Mouse (Mus musculus): Measurements from ENCODE around the gene Gpr31b.
"Not testable (repeated sequence)": the region's sequence is repeated elsewhere in the genome, so short reads cannot be mapped to it uniquely, and the experiment has no call there.

The Gpr31b gene

DNA sequence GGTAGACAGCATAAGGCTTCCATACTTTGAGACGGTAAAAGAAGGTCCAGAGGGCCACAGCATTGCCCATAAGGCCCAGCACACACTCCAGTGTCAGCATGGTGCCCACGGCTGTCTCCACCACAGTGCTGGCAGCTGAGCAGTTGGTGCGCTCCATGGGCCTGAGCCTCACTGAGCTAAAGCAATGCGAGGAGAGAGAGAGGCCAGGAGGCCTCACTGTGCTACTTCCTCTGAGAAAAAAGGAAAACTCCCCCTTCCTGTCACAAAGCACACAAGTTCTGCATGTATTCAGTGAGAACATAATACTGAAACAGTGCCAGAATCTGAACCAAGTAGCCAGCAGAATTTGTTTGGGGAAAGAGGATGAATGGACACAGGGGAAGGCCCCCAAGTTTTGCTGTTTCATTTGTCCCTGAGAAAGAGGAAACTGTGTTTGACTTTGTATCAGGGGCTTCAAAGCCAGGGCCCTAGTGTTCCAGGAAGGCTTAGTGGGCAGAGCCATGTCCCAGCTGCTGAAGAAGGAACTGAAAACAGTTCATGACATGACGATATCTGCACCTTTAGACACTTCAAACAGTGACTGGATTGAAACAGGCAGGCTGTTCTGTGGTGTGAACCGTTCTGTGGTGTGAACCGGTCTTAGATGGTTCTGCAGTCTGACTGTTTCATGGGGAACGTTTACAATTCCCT lies at the start of gene Gpr31b:
Gpr31b (minus strand) TSS at position 173 of the 690 bp plus-strand sequence.
- DNase-seq, result not testable (repeated sequence)

DNA sequence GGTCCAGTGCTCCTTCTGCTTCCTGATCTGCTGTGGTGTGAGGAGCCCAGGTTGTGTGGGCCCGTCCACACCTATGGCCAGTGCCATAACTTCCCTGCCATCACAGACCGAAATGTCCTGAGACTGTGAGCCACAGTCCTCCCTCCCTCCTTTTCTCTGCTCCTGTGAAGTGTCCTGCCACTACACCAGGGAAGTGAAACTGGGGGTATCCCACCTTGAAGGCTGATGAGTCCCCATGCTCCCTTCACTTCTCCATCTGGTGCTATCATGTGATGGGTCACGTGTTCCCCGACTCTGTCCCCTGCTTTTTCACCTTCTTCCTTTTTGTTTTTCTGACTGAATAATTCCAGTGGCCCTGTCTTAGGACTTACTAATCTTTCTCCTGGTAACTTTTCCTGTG lies 40.9 kb upstream of the Gpr31b start:
- not testable (repeated sequence) for DNase-seq

DNA sequence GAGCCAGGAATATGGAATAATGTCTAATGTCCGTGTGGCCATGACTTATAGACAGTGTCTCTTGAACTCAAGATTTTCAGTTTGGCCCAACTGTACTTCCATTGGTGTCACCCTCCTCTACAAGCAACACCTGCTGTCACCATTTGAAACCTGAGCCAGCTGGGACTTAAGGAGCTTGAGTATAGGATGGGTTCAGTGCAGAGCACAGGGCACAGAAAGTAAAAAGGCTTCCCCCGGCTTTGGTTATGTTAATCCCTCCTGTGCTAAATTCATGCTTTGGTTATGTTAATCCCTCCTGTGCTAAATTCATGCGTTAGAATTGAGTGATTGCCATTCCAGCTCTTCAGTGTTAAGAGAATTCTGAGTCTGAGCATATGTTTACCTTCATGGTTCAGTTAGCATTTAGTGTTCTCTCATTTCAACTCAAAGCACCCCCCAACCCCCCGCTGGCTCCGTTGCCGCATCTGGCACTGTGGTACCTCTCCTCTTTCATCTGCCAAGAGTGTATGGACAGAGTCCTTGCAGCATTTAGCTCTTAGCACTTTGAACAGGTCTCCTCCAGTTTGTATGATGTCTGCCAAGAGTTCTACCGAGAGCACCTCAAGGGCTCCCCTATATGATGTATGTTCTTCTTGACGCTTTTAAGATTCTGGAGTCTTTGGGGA lies 40.1 kb upstream of the Gpr31b start:
- not testable (repeated sequence) for DNase-seq

DNA sequence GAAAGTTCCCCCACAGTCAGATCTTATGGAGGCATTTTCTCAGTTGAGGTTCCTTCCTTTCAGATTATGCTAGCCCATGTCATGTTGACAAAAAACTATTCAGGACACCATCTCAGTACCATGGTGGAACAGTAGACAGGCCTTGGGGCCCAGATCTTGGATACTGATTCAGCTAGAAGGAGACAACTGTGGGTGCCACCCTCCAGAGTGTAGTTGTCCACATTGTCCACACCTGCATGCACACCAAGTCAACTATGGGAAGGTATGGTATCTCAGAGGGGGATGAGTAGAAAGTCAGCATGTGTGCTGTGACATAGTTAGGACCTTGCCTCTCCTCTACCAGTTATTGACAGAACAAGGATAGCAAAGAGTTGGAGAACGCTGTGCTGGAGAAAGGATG lies 39.4 kb upstream of the Gpr31b start:
- not testable (repeated sequence) for DNase-seq

DNA sequence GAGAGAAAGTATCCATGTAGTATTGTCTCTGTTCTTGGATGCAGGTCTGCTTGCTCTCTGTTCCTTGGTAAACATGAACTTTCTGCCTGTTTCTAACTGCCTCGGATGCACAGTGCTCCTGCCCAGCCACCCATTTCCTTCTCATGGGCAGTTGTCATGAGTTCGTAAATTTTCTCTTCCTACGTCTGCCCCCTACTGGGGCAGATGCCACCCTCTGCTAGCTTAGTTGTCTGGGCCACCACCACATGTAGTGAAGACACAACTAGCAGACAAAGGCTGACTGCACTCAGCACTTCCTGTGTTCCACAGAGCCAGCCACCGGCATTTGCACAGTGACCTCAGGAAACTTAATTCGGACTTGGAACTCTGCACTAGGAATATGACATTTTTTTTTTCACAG lies 17.1 kb upstream of the Gpr31b start:
- DNase-seq, result not testable (repeated sequence)

DNA sequence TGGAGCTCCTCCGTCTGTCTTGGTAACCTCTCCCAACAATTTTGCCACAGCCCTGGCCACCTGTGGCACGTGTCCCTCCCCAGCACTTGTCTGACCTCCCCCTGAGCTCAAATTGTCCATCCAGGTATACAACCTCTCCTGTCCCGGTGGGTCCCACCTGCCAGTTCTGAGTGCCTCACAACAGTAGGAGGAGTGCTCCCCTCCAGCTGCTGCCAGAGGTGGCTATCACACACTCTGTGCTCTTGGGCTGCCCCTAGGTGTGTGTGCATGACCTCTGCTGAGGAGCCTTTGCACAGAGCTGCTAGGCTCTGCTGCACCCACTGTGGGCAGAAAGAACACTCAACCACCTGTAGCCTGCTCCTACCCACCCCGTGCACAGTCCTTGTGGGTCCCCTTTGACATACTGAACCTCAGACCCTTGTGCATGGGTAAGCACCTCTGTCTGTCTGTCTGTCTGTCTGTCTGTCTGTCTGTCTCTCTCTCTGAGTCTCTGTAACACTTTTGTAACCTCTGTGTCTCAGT lies 15.8 kb upstream of the Gpr31b start:
- DNase-seq, result not testable (repeated sequence)

DNA sequence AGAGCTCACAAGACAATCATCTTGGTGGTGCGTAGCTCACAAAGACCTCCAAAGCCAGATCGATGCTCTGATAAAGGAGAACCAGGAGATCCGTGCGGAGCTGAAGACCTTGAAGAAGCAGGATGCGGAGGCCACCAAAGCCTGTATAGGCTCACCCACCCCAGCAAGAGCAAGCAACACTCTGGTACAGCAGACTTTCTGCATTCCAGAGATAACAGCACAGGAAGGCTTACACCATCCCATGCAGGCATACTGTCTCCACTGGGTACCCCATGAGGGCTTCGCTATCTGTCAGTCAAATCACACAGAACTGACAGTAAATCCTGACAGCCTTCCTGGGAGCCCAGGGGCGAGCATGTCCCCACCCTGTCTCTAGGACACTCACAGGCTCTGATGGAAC lies 10.8 kb upstream of the Gpr31b start:
- not testable (repeated sequence) for DNase-seq

DNA sequence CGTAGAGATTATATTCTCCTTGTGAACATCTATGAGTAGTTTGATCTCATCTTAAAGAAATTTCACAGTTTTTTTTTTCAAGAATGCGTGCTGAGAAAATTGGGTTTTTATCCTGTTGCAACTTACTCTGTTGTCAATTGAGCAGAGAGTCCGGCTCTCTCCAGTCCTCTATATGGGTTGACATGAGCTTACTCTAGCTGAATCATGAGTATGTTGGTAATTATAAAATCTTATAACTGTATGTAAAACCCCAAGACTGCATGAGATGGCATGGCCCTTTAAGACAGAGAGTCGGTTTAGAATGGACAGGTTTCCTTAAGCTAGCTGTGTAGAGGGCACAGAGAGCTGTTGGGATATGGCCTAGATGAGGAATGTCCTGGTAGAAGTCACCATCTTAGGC lies 8.7 kb upstream of the Gpr31b start, which contains the start of gene Tcp10b:
Tcp10b (plus strand) TSS at position 301 of the 400 bp plus-strand sequence.
- not testable (repeated sequence) for DNase-seq

DNA sequence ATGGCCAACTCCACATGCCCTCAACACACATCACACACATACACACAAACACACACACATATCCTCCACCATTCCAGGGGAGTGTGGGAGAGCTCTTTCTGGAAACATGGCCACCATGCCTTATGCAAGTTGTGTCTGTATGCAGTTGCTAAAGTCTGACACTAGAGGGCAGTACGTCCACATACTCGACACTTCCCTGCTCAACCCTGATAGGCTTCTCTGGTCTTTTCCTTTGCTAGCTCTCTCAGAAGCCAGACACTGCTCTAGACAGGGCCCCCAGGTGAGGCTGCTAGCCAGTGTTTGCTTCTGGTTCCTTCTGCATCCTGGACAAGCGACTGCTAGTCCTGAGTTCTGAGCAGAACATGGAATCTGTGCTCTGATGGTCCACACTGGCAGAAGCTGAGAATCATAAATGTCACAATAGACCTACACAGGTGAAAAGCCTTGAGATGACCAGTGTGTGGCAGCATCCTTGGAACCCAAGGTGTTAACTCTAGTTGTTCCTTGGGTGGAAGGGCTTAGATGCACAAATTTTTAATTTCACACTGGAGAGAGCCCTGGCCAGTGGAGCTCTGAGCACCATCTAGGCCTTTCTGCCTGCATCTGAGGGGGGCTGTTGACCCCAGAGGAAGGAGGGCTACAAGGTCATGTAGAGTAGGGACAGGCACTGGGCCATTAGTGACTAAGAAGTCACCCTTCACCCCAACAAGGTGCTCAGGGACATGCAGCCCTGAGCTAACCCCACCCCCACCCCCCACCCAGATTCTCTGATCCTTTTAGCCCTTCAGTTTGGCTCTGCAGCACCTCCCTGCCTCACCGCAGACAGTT lies 8.0 kb downstream of the Gpr31b start:
- peak; percentile 56 for DNase-seq

DNA sequence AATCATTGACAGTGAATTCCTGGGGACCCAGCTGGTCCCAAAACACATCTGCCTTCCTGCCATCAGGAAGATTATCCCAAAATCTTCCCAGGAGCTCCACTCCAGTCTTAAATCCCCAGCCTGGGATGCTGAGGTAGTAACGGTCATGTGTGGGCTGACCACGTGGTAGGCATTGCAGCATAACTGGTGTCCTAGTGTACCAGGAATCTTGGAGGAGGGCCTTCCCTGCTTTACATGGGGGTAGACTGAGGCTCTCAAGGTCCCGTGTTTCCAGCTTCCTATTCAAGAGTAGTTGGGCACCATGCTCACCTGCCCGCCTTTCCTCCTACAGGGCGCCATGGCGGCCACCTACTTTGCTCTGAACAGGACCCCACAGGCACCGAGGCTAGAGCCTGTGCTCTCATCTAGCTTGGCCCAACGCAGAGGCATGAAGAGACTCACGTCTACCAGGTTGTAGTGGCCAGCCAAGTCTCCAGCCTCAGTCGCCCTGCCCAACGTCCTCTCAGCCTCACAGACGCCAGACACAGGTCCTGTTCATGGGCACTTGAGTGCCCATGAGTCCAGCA lies 15.4 kb downstream of the Gpr31b start:
- not testable (repeated sequence) for DNase-seq

DNA sequence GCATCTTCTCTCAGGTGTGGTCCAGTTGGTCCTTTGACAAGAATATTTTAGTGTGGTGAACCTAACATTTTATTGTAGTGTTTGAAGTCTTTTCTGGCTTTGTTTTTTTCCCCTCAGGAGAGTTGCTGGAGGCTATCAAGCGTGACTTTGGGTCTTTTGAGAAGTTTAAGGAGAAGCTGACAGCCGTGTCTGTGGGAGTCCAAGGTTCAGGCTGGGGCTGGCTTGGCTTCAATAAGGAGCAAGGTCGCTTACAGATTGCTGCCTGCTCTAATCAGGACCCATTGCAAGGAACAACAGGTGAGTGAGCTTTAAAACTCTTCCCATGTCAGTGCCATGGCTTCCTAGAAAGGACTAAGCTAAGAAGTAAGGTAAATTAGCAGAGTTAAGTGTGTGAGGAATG lies 38.8 kb downstream of the Gpr31b start:
- DNase-seq, result no peak

DNA sequence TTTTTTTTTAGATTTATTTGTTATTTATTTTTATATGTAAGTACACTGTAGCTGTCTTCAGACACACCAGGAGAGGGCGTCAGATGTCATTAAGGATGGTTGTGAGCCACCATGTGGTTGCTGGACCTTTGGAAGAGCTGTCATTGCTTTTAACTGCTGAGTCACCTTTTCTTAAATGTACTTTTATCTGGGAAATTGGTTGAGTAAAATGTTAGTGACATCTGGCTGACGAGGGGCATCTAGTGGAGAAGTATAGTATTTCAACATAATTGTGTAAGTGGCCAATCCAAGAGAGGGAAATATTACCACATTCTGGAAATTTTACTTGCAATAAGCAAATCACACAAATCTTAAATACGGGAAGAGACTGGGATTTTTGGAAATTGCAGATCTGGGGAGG lies 42.2 kb downstream of the Gpr31b start:
- peak; percentile 58 for DNase-seq

DNA sequence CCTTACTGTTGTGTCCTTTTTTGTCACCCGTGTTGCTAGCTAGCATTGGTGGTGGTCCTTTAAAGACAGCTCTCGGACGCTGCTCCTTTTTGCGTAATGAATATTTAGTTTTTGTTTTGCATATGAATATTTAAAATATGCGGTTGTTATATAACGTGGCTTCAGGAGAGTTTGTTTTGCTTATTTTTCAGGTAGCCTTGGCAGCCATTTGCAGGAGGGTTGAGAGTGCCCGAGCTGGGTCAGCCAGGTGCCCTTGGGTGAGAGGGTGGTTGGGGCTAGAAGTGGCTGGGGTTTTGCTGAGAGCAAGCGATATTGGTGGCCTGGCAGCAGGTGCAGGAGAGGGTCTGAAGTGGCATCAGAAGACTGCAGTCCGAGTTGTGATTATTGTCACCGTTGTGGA lies 43.6 kb downstream of the Gpr31b start:
- peak; percentile 17 for DNase-seq

DNA sequence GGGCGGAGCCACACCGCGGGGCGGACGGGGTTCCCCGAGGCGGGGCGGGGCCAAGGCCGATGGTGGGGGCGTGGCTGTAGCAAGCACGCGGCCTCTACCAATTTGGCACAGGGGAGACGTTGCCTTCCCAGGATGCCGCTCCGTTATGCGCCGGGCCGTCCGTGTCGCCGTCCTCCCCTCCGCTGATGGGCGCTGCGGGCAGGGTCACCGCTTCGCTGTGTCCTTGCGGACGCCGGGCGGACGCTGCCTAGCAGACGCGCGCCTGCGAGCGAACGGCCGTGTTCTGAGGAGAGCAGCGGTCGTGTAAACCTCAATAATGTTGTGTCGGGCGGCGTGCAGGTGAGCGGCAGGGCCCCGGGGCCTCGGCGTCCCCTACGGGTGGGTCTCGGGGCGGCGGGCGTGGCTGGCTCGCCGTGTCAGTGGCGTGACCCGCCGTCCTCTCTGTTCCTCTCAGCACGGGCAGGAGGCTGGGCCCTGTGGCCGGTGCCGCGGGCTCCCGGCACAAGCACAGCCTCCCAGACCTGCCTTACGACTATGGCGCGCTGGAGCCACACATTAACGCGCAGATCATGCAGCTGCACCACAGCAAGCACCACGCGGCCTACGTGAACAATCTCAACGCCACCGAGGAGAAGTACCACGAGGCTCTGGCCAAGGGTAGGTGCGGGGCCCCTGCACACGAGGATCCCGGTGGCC lies 44.2 kb downstream of the Gpr31b start:
- peak; percentile 99 for DNase-seq

DNA sequence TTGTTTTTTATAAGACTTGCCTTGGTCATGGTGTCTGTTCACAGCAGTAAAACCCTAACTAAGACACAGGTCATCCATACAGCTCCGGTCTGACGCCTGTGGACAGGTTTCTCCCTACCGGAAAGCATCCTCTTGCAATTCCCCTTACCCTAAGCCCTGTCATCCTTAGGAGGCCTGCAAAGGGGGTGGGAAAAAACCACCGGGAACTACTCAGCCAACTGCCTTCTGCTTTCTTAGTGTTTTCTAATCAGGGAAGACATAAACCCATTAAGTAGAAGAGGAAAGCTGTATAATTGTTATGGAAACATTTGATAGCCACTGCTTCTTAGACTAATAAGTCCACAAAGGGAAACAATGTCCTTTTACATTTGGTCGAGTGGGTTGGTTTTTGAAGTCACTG lies 45.1 kb downstream of the Gpr31b start:
- peak; percentile 8 for DNase-seq

DNA sequence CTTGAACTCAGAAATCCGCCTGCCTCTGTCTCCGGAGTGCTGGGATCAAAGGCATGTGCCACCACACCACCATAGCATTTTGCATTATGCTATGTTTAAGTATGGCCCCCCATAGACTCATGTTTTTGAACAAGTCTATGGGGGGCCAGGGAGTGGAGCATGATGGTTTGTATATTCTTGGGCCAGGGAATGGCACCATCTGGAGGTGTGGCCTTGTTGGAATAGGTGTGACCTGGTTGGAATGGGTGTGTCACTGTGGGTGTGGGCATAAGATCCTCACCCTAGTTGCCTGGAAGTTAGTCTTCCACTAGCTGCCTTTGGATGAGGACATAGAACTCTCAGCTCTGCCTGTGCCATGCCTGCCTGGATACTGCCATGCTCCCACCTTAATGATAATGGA lies 45.5 kb downstream of the Gpr31b start, which contains the start of gene Sod2:
Sod2 (plus strand) TSS at position 301 of the 400 bp plus-strand sequence.
- not testable (repeated sequence) for DNase-seq

DNA sequence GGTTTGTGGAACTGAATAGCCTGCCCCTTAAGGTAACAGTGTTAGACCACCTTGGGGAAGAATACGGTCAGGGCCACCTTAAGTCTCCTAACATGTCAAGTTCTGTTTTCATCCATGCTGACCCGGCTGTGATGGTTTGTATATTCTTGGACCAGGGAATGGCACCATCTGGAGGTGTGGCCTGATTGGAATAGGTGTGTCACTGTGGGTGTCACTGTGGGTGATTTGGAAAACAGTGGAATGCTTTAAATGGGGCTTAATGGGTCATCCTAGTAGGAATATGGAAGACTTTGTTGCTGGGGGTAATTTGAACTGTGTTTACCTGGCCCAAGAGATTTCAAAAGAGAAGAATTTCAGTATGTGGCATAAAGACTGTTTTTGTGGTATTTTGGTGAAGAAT lies 47.7 kb downstream of the Gpr31b start:
- DNase-seq, result not testable (repeated sequence)

DNA sequence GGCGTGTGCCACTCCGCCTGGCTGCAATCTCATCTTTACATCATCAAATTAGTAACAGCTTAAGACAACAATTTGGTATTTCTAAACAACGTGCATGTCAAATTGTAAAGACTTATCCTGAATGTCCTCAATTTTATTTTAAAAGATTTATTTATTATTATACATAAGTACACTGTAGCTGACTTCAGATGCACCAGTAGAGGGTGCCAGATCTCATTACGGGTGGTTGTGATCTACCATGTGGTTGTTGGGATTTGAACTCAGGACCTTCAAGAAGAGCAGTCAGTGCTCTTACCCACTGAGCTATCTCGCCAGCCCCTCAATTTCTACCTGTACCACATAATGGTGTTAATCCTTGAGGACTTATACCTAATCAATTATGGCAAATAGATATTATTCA lies 49.9 kb downstream of the Gpr31b start:
- not testable (repeated sequence) for DNase-seq
